Mouse (Mus musculus): ENCODE results near the gene Trpv5. TPM values are rescaled to one million over a fixed set of nuclear protein-coding genes. Genes with fewer than 3 reads are reported as not detected.
A peak's percentile ranks its signal among the peaks of the same experiment; 100 is the strongest.

Trpv5 gene
- polyA plus RNA-seq, 1 experiment from 2014 or later = not detected

- no peaks in the 10 kb centered on the region for H3K9me3 ChIP-seq (replicated peaks; ENCODE audit: control insufficient read depth, low read length)
Measured at GRCm38 (mm10) chr6:41605794-41606104, 74.8 kb downstream of the Trpv5 start.

GRCm38 (mm10) chr6:41605061-41605793 lies 75.3 kb downstream of the Trpv5 start, which contains the start of gene Ephb6:
Gene Ephb6 (plus strand): TSS chr6:41605482.
- WGBS = under 1% methylated on average over 61 of the region's 68 CpGs

More at GRCm38 (mm10) chr6:41605794-41606104, 74.8 kb downstream of the Trpv5 start:
- 0% methylated on average over 7 of the region's 7 CpGs for WGBS
- Histone ChIP-seq H3K27ac (ENCODE audit: low read depth, low read length) (peak overlapping the region; percentile 89), H3K4me2 (ENCODE audit: low read length) (peak overlapping the region; percentile 93), H3K4me1 (ENCODE audit: control insufficient read depth, insufficient read depth, low read length) (peaks cover 10% of the 10 kb centered on the region), H3K36me3 (ENCODE audit: control insufficient read depth, insufficient read depth, low read length) (no peaks in the 10 kb centered on the region), H3K4me3 (ENCODE audit: low read depth, low read length) (peak overlapping the region; percentile 65), H3K9ac (ENCODE audit: low read length) (peak overlapping the region; percentile 84), H3K27me3 (replicated peaks; ENCODE audit: control insufficient read depth, insufficient read depth, low read length) (no peaks in the 10 kb centered on the region)
- DNase-seq (ENCODE audit: low spot score) (no peak), ATAC-seq (peak; percentile 41)

GRCm38 (mm10) chr6:41604401-41605050 lies 76.0 kb downstream of the Trpv5 start:
- peak; percentile 64 for ATAC-seq
- Histone ChIP-seq H3K27ac (ENCODE audit: low read depth, low read length) (peak overlapping the region; percentile 89), H3K27me3 (replicated peaks; ENCODE audit: control insufficient read depth, insufficient read depth, low read length) (no peaks in the 10 kb centered on the region), H3K4me2 (ENCODE audit: low read length) (peak overlapping the region; percentile 93), H3K4me1 (ENCODE audit: control insufficient read depth, insufficient read depth, low read length) (peaks cover 10% of the 10 kb centered on the region), H3K4me3 (ENCODE audit: low read depth, low read length) (peak overlapping the region; percentile 65), H3K9ac (ENCODE audit: low read length) (peak overlapping the region; percentile 84), H3K36me3 (ENCODE audit: control insufficient read depth, insufficient read depth, low read length) (no peaks in the 10 kb centered on the region), H3K9me3 (replicated peaks; ENCODE audit: control insufficient read depth, low read length) (no peaks in the 10 kb centered on the region)
- DNase-seq (ENCODE audit: low spot score) = peak; percentile 90
- 0% methylated on average over 23 of the region's 23 CpGs for WGBS

More at GRCm38 (mm10) chr6:41605061-41605793, 75.3 kb downstream of the Trpv5 start, which contains the start of gene Ephb6:
- DNase-seq (ENCODE audit: low spot score) = peak; percentile 88
- peaks cover 10% of the 10 kb centered on the region for H3K4me1 ChIP-seq (ENCODE audit: control insufficient read depth, insufficient read depth, low read length)
- peak; percentile 93 for ATAC-seq
- peak within 1 kb of the TSS; percentile 84 for H3K9ac ChIP-seq (ENCODE audit: low read length)
- no peaks in the 10 kb centered on the region for H3K9me3 ChIP-seq (replicated peaks; ENCODE audit: control insufficient read depth, low read length)
- no peaks in the 10 kb centered on the region for H3K36me3 ChIP-seq (ENCODE audit: control insufficient read depth, insufficient read depth, low read length)
- H3K27ac ChIP-seq (ENCODE audit: low read depth, low read length) = peak within 1 kb of the TSS; percentile 89
- peak within 1 kb of the TSS; percentile 93 for H3K4me2 ChIP-seq (ENCODE audit: low read length)
- H3K27me3 ChIP-seq (replicated peaks; ENCODE audit: control insufficient read depth, insufficient read depth, low read length) = no peaks in the 10 kb centered on the region
- H3K4me3 ChIP-seq (ENCODE audit: low read depth, low read length) = peak within 1 kb of the TSS; percentile 65

Other genes with a start within 250 kb of the Trpv5 start
- not detected in 2 replicates for gene Gm10334, start 234.6 kb downstream of the Trpv5 start, polyA plus RNA-seq (2014; fragmentation: Nextera tagmentation; extraction: Ambion mirVana)
- gene Prss1, start 221.8 kb downstream of the Trpv5 start, polyA plus RNA-seq (2014; fragmentation: Nextera tagmentation; extraction: Ambion mirVana) = not detected in 2 replicates
- not detected in 2 replicates for gene Prss2, start 159.0 kb downstream of the Trpv5 start, polyA plus RNA-seq (2014; fragmentation: Nextera tagmentation; extraction: Ambion mirVana)
- 20.2 and 24.7 TPM in 2 replicates for gene Ephb6, start 75.3 kb downstream of the Trpv5 start, polyA plus RNA-seq (2014; fragmentation: Nextera tagmentation; extraction: Ambion mirVana)
- 0.54 and 0.55 TPM in 2 replicates for gene Trpv6, start 44.4 kb downstream of the Trpv5 start, polyA plus RNA-seq (2014; fragmentation: Nextera tagmentation; extraction: Ambion mirVana)
- gene Llcfc1, start 3.7 kb upstream of the Trpv5 start, polyA plus RNA-seq (2014; fragmentation: Nextera tagmentation; extraction: Ambion mirVana) = not detected in 2 replicates
- gene Kel, start 23.6 kb upstream of the Trpv5 start, polyA plus RNA-seq (2014; fragmentation: Nextera tagmentation; extraction: Ambion mirVana) = 0.30 and 0.56 TPM in 2 replicates
- gene Olfr459, start 94.4 kb upstream of the Trpv5 start, polyA plus RNA-seq (2014; fragmentation: Nextera tagmentation; extraction: Ambion mirVana) = not detected in 2 replicates
- gene Pip, start 166.8 kb upstream of the Trpv5 start, polyA plus RNA-seq (2014; fragmentation: Nextera tagmentation; extraction: Ambion mirVana) = not detected in 2 replicates
- gene Sval2, start 172.2 kb upstream of the Trpv5 start, polyA plus RNA-seq (2014; fragmentation: Nextera tagmentation; extraction: Ambion mirVana) = not detected in 2 replicates